Mouse (Mus musculus) NIH3T3 (cell line): ENCODE measurements around the gene Ano8.

Experiments
- DNase-seq: peaks from one replicate; pipeline ENCODE4 v3.0.0-alpha.2; 2012; ENCODE audit warnings: low read depth

The Ano8 gene

GRCm38 (mm10) chr8:71498816-71499690, 13.3 kb upstream of the Ano8 start:
- no peak for DNase-seq

- DNase-seq = no peak
Observed at GRCm38 (mm10) chr8:71497881-71498501, 12.2 kb upstream of the Ano8 start.

- DNase-seq = no peak
Observed at GRCm38 (mm10) chr8:71497077-71497645, 11.4 kb upstream of the Ano8 start.

- DNase-seq = peak; percentile 84
Observed at GRCm38 (mm10) chr8:71496481-71496880, 10.7 kb upstream of the Ano8 start.

GRCm38 (mm10) chr8:71495811-71496210, 10.0 kb upstream of the Ano8 start:
- peak; percentile 51 for DNase-seq

- peak; percentile 97 for DNase-seq
Observed at GRCm38 (mm10) chr8:71495039-71495438, 9.3 kb upstream of the Ano8 start.

GRCm38 (mm10) chr8:71488454-71488853, 2.7 kb upstream of the Ano8 start:
- peak; percentile 97 for DNase-seq

- peak; percentile 89 for DNase-seq
Observed at GRCm38 (mm10) chr8:71487691-71488445, 2.1 kb upstream of the Ano8 start, which contains the start of gene Gtpbp3. TSS of gene Gtpbp3 (plus strand) at chr8:71488103.

- DNase-seq = no peak
Observed at GRCm38 (mm10) chr8:71486136-71486529, 370 bp upstream of the Ano8 start.

- DNase-seq = no peak
Observed at GRCm38 (mm10) chr8:71484736-71485135, 1.0 kb downstream of the Ano8 start.

- DNase-seq = peak; percentile 67
Observed at GRCm38 (mm10) chr8:71483932-71484331, 1.8 kb downstream of the Ano8 start.

- DNase-seq = no peak
Observed at GRCm38 (mm10) chr8:71478943-71479342, 6.8 kb downstream of the Ano8 start.

- DNase-seq = peak; percentile 62
Observed at GRCm38 (mm10) chr8:71477196-71477845, 8.4 kb downstream of the Ano8 start.

GRCm38 (mm10) chr8:71476099-71476940, 9.4 kb downstream of the Ano8 start:
- peak; percentile 94 for DNase-seq

GRCm38 (mm10) chr8:71475702-71476075, 10.1 kb downstream of the Ano8 start:
- DNase-seq = peak; percentile 33

- DNase-seq = no peak
Observed at GRCm38 (mm10) chr8:71474785-71475701, 10.7 kb downstream of the Ano8 start.

- no peak for DNase-seq
Observed at GRCm38 (mm10) chr8:71474344-71474743, 11.4 kb downstream of the Ano8 start.

GRCm38 (mm10) chr8:71472601-71473386, 13.0 kb downstream of the Ano8 start:
- peak; percentile 31 for DNase-seq

- no peak for DNase-seq
Observed at GRCm38 (mm10) chr8:71471861-71472260, 13.9 kb downstream of the Ano8 start.
